ENCODE assay signal across 25 mouse cellular contexts in genomic region chr3:131913534-131913933, GRCm38 (mm10).
DNase-seq lines count a peak whose midpoint lies in the region; ATAC-seq lines count a peak whose summit lies in the region.
"Had no signal": no experiment of that assay in that cellular context is flagged by ENCODE, and none has a peak within 500 bp of the region (broad histone marks: within the 10 kb centered on the region; RNA-seq: fewer than 3 reads in every experiment).

No protein-coding gene starts in this region.

- H3K36me3 ChIP-seq in midbrain, embryonic 11.5 days (ENCODE audit: control insufficient read depth, insufficient read depth, low read length), result no peaks in the 10 kb centered on the region
- no peaks in the 10 kb centered on the region for H3K36me3 ChIP-seq in midbrain, embryonic 13.5 days
- H3K36me3 ChIP-seq: embryonic facial prominence, embryonic 12.5 days; embryonic facial prominence, embryonic 15.5 days; hindbrain, embryonic 13.5 days; intestine, embryonic 15.5 days had no signal

- H3K9me3 ChIP-seq in midbrain, embryonic 11.5 days (ENCODE audit: control insufficient read depth, low read length), result no peaks in the 10 kb centered on the region
- no peaks in the 10 kb centered on the region for H3K9me3 ChIP-seq in midbrain, embryonic 13.5 days
- H3K9me3 ChIP-seq: embryonic facial prominence, embryonic 12.5 days; embryonic facial prominence, embryonic 15.5 days; intestine, embryonic 15.5 days had no signal

- DNase-seq in midbrain, embryonic 11.5 days (ENCODE audit: low spot score, missing footprints), result peak; percentile 28
- DNase-seq in 3134 (ENCODE audit: extremely low read depth, insufficient read length, low spot score) (peak; percentile 15), adipocyte (ENCODE audit: low spot score) (peak; percentile 27)
- DNase-seq in Muller cell, postnatal 12 days (ENCODE audit: inconsistent ontology term), result peak; percentile 80
- no peak for DNase-seq in left cerebral cortex, adult 9 months (ENCODE audit: low spot score in 2 of 2)
- no peak for DNase-seq in lung, adult 18-20 months
- DNase-seq in adrenal gland, adult 18-20 months (ENCODE audit: low spot score in 2 of 2), result no peak
- DNase-seq: adrenal gland, adult 2 months; adrenal gland, postnatal 14 days; cerebellum, adult 11 months; cerebellum, adult 2 months; cerebellum, adult 9-11 months; cerebellum, postnatal 25 days; forebrain, postnatal 0 days; gastrocnemius, postnatal 25 days; heart, adult 2 months had no signal

- no peaks in the 10 kb centered on the region for H3K27me3 ChIP-seq in midbrain, embryonic 11.5 days (ENCODE audit: control insufficient read depth, insufficient read depth, low read length)
- H3K27me3 ChIP-seq in midbrain, embryonic 13.5 days, result no peaks in the 10 kb centered on the region
- H3K27me3 ChIP-seq: embryonic facial prominence, embryonic 12.5 days; embryonic facial prominence, embryonic 15.5 days; intestine, embryonic 15.5 days had no signal

- no peak overlapping the region for H3K4me2 ChIP-seq in midbrain, embryonic 11.5 days
- H3K4me2 ChIP-seq in midbrain, embryonic 13.5 days (replicated peaks), result no peak overlapping the region
- H3K4me2 ChIP-seq: embryonic facial prominence, embryonic 12.5 days; embryonic facial prominence, embryonic 15.5 days; heart, embryonic 11.5 days; hindbrain, embryonic 13.5 days; intestine, embryonic 15.5 days had no signal

- no peak overlapping the region for H3K27ac ChIP-seq in midbrain, embryonic 11.5 days (ENCODE audit: low read depth, low read length)
- H3K27ac ChIP-seq in midbrain, embryonic 13.5 days, result no peak overlapping the region
- H3K27ac ChIP-seq: embryonic facial prominence, embryonic 12.5 days; embryonic facial prominence, embryonic 15.5 days; heart, adult 2 months; hindbrain, embryonic 13.5 days; intestine, embryonic 15.5 days had no signal

- H3K4me1 ChIP-seq in midbrain, embryonic 11.5 days (ENCODE audit: control insufficient read depth, insufficient read depth, low read length), result no peaks in the 10 kb centered on the region
- H3K4me1 ChIP-seq in midbrain, embryonic 13.5 days (replicated peaks), result no peaks in the 10 kb centered on the region
- H3K4me1 ChIP-seq: embryonic facial prominence, embryonic 15.5 days; hindbrain, embryonic 13.5 days; intestine, embryonic 15.5 days had no signal

- no peak overlapping the region for H3K4me3 ChIP-seq in midbrain, embryonic 11.5 days (ENCODE audit: low read depth, low read length)
- H3K4me3 ChIP-seq in midbrain, embryonic 13.5 days (replicated peaks), result no peak overlapping the region
- H3K4me3 ChIP-seq: embryonic facial prominence, embryonic 12.5 days; embryonic facial prominence, embryonic 15.5 days; heart, adult 2 months; hindbrain, embryonic 13.5 days; intestine, embryonic 15.5 days had no signal

- WGBS in midbrain, embryonic 11.5 days, result 90% methylated on average over 6 of the region's 6 CpGs
- 94% methylated on average over 6 of the region's 6 CpGs for WGBS in midbrain, embryonic 13.5 days

- no peak for ATAC-seq in midbrain, embryonic 11.5 days (ENCODE audit: low FRiP score)
- no peak for ATAC-seq in midbrain, embryonic 13.5 days
- ATAC-seq: activated CD4-positive, CD25-positive, alpha-beta regulatory T cell, adult 4 months; forebrain, embryonic 14.5 days; hindbrain, embryonic 16.5 days; intestine, embryonic 15.5 days had no signal

- H3K9ac ChIP-seq in midbrain, embryonic 11.5 days (ENCODE audit: low read length), result no peak overlapping the region
- H3K9ac ChIP-seq in midbrain, embryonic 13.5 days (replicated peaks), result no peak overlapping the region
- H3K9ac ChIP-seq: embryonic facial prominence, embryonic 12.5 days; embryonic facial prominence, embryonic 15.5 days; forebrain, postnatal 0 days; hindbrain, embryonic 13.5 days; intestine, embryonic 15.5 days had no signal

Comparison
In these comparisons a context has a peak if more than half of its experiments do, and no peak if none do; other contexts are left out.
1. DNase-seq: peak in midbrain, embryonic 11.5 days (single experiment), 3134 (single experiment), Muller cell, postnatal 12 days (single experiment) and adipocyte (single experiment); none in left cerebral cortex, adult 9 months (0 of 2), lung, adult 18-20 months (0 of 2) and adrenal gland, adult 18-20 months (0 of 2).